Mouse (Mus musculus): Measurements from ENCODE around the gene Fign. TPM values are rescaled to one million over a fixed set of nuclear protein-coding genes. Genes with fewer than 3 reads are reported as not detected.

The Fign gene
- polyA plus RNA-seq (2015; fragmentation: Nextera tagmentation; extraction: Ambion mirVana): 4.6 and 5.2 TPM in 2 replicates

DNA sequence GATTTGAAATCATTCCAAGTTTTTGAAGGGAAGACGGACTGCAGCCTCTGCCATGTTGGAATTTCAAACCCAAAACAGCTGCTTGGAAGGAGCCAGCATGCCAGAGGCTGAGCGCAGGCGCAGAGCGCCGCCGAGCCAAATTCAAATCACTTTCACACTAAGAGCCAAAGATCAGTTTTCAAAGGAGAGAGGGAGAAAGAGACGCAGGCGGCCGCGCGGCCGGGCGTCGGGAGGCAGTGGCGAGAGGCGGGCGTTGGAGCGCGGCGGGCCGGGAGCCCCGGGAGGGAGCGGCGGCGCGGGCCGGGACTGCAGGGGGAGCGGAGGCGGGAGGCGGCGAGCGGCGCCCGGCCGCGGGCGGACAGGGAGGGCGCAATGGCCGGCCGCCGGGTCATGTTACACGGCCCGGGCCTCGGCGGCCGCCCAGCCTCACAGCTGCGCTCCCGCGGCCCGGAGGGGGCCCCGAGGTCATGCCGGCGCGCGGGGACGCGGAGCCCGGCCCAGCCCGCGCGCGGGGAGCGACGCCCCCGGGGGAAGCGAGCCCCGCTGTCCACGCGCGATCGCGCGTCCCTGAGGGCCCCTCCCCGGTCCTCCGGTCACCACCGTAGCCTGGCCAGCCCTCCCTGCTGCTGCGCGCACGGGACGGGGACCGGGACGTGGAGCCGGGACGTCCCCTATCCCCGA, at the start of gene Fign:
TSS of gene Fign (minus strand) at position 102 of the 681 bp plus-strand sequence.
- WGBS: under 1% methylated on average over 63 of the region's 85 CpGs
- Histone ChIP-seq H3K4me2 (ENCODE audit: low read depth, low read length) (peak within 1 kb of the TSS; percentile 87), H3K27ac (ENCODE audit: low read length) (peak within 1 kb of the TSS; percentile 97), H3K4me3 (ENCODE audit: low read length) (peak within 1 kb of the TSS; percentile 78), H3K4me1 (replicated peaks; ENCODE audit: control insufficient read depth, insufficient read depth, low read length) (peaks cover 3% of the 10 kb centered on the region; the same call in 1 of the 2 replicates), H3K27me3 (ENCODE audit: control insufficient read depth, insufficient read depth, low read depth, low read length) (no peaks in the 10 kb centered on the region), H3K9me3 (ENCODE audit: control insufficient read depth, low read length) (no peaks in the 10 kb centered on the region), H3K9ac (ENCODE audit: low read length) (peak within 1 kb of the TSS; percentile 89), H3K36me3 (ENCODE audit: control insufficient read depth, insufficient read depth, low read length) (no peaks in the 10 kb centered on the region)
- ATAC-seq (ENCODE audit: low read depth): peak; percentile 91

DNA sequence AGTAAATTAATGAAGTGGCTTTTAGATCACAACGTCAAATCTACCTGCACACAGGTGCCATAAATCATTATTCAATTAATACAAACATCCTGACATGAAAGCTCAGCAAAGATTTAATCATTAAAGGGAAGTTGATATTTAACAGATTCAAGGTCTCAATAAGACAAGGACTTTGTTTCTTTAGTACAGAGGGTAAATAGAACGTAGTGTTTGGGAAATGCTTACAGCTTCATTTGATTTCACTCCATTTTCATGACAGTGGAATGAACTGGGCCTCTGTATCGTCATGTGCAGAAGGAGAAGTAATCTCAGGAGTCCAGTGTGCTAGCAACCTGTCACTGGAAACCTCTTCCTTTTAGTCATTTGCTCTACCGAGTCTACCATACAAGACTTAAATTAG, 35.8 kb upstream of the Fign start:
- Histone ChIP-seq H3K4me1 (replicated peaks; ENCODE audit: control insufficient read depth, insufficient read depth, low read length) (no peaks in the 10 kb centered on the region), H3K4me3 (ENCODE audit: low read length) (no peak overlapping the region), H3K36me3 (ENCODE audit: control insufficient read depth, insufficient read depth, low read length) (no peaks in the 10 kb centered on the region), H3K27ac (ENCODE audit: low read length) (no peak overlapping the region), H3K9ac (ENCODE audit: low read length) (no peak overlapping the region), H3K9me3 (ENCODE audit: control insufficient read depth, low read length) (no peaks in the 10 kb centered on the region), H3K4me2 (ENCODE audit: low read depth, low read length) (no peak overlapping the region), H3K27me3 (ENCODE audit: control insufficient read depth, insufficient read depth, low read depth, low read length) (no peaks in the 10 kb centered on the region)
- WGBS: 48% methylated on average over 4 of the region's 4 CpGs
- ATAC-seq (ENCODE audit: low read depth): no peak

DNA sequence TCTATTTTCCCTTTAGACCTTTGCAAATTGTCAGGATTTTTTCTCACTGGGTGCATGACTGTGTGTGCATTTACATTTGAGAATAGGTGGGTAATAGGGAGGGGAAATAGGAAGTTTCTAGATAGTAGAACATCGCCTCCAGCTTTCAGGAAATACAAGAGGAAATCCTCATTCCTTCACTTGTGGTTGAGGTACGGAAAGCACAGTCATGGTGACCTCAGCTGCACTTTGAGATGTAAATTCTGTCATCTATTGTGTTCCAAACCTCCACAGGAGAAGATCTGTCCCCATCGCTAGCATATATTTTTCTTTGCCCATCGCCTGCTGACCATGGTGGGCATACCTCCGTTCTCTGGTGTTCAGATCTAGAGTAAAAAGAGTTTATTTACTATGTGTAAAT, 22.7 kb upstream of the Fign start:
- Histone ChIP-seq H3K9me3 (ENCODE audit: control insufficient read depth, low read length) (no peaks in the 10 kb centered on the region), H3K27ac (ENCODE audit: low read length) (no peak overlapping the region), H3K4me2 (ENCODE audit: low read depth, low read length) (no peak overlapping the region), H3K27me3 (ENCODE audit: control insufficient read depth, insufficient read depth, low read depth, low read length) (no peaks in the 10 kb centered on the region), H3K9ac (ENCODE audit: low read length) (no peak overlapping the region), H3K4me3 (ENCODE audit: low read length) (no peak overlapping the region), H3K36me3 (ENCODE audit: control insufficient read depth, insufficient read depth, low read length) (no peaks in the 10 kb centered on the region), H3K4me1 (replicated peaks; ENCODE audit: control insufficient read depth, insufficient read depth, low read length) (no peaks in the 10 kb centered on the region)
- no peak for ATAC-seq (ENCODE audit: low read depth)
- WGBS: 87% methylated on average over 5 of the region's 5 CpGs

DNA sequence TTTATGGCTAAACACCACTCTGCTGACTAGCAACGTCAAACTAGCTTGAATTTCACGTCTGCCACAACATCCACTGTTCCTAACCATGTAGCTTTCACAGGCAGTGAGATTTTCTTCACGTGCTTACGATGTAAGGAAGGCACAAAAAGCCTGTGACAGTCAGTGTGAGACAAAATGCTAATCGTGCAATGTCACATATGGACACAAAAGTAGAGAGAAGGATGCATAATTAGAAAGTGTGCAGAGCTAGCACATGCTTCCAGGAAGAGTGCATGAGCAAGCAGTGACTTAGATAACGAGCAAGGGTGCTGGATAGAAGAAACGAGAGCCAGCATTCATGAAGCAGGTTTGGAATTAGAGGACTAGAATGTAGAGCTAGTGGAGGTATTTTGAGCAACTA, 18.8 kb upstream of the Fign start:
- no peak overlapping the region for H3K9ac ChIP-seq (ENCODE audit: low read length)
- H3K4me1 ChIP-seq (replicated peaks; ENCODE audit: control insufficient read depth, insufficient read depth, low read length): no peaks in the 10 kb centered on the region
- H3K27ac ChIP-seq (ENCODE audit: low read length): no peak overlapping the region
- no peak overlapping the region for H3K4me3 ChIP-seq (ENCODE audit: low read length)
- H3K9me3 ChIP-seq (ENCODE audit: control insufficient read depth, low read length): no peaks in the 10 kb centered on the region
- H3K4me2 ChIP-seq (ENCODE audit: low read depth, low read length): no peak overlapping the region
- no peaks in the 10 kb centered on the region for H3K36me3 ChIP-seq (ENCODE audit: control insufficient read depth, insufficient read depth, low read length)
- no peaks in the 10 kb centered on the region for H3K27me3 ChIP-seq (ENCODE audit: control insufficient read depth, insufficient read depth, low read depth, low read length)
- WGBS: 66% methylated on average over 7 of the region's 7 CpGs
- ATAC-seq (ENCODE audit: low read depth): no peak

DNA sequence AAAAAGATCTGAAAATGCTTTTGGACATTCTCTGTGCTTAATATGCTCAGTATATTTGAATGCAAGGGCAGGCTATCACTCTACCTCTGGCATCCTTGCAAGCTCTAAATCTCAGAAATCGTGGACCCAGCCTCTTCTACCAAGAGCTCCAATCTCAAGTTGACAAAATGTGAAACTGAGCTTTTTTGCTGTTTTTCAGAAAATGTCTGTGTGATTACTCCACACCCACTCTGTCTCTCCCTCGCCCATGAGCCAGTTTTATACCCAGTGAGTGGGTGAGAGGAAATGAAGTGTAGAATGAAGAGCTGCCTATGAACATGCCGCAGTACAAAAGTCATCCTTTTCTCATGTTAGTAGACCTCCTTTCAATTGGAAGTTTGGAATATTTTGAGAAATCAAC, 13.3 kb upstream of the Fign start:
- no peak overlapping the region for H3K9ac ChIP-seq (ENCODE audit: low read length)
- WGBS: 49% methylated on average over 3 of the region's 3 CpGs
- H3K36me3 ChIP-seq (ENCODE audit: control insufficient read depth, insufficient read depth, low read length): no peaks in the 10 kb centered on the region
- no peaks in the 10 kb centered on the region for H3K27me3 ChIP-seq (ENCODE audit: control insufficient read depth, insufficient read depth, low read depth, low read length)
- no peak for ATAC-seq (ENCODE audit: low read depth)
- H3K4me1 ChIP-seq (replicated peaks; ENCODE audit: control insufficient read depth, insufficient read depth, low read length): no peaks in the 10 kb centered on the region
- no peak overlapping the region for H3K4me2 ChIP-seq (ENCODE audit: low read depth, low read length)
- no peaks in the 10 kb centered on the region for H3K9me3 ChIP-seq (ENCODE audit: control insufficient read depth, low read length)
- H3K4me3 ChIP-seq (ENCODE audit: low read length): no peak overlapping the region
- H3K27ac ChIP-seq (ENCODE audit: low read length): no peak overlapping the region

DNA sequence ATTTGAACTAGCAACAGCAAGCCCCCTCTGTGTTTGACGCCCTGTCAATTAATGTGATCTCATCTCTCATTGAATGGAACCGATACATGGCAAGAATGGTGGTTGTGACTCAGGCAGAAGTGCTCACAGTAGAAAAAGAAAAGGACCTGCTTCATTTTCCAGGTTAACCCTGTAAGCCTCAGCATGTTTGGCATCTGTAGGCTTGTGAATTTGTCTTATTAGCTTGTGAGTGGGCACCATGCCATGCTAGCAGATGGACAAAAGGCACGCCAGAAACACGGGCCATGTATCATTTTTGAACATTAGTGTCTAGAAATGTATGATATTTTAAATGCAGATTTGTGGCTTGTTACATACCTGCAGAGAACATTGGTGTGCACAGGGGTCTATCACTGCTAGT, 12.0 kb upstream of the Fign start:
- 73% methylated on average over 4 of the region's 4 CpGs for WGBS
- ATAC-seq (ENCODE audit: low read depth): no peak
- Histone ChIP-seq H3K9me3 (ENCODE audit: control insufficient read depth, low read length) (no peaks in the 10 kb centered on the region), H3K27me3 (ENCODE audit: control insufficient read depth, insufficient read depth, low read depth, low read length) (no peaks in the 10 kb centered on the region), H3K4me1 (replicated peaks; ENCODE audit: control insufficient read depth, insufficient read depth, low read length) (no peaks in the 10 kb centered on the region), H3K4me3 (ENCODE audit: low read length) (no peak overlapping the region), H3K4me2 (ENCODE audit: low read depth, low read length) (no peak overlapping the region), H3K27ac (ENCODE audit: low read length) (no peak overlapping the region), H3K9ac (ENCODE audit: low read length) (no peak overlapping the region), H3K36me3 (ENCODE audit: control insufficient read depth, insufficient read depth, low read length) (no peaks in the 10 kb centered on the region)

DNA sequence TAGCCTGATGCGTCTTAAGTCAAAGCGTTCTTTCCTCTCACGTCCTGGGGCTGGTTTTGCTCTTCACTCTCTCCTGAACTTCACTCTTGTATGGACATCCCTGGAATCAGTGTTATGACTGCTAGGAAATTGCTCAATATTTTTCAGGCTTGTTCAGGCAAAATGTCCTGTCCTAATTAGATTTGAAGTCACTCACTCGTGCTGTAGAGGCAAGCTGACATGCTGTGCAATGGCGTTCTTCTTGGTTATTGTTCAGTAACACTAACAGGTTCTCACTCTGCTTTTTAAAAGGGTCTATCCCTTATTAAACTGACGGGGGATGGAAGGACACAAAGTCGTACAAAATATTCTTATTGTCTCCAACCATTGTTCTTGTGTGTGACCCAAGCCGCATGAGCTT, 10.2 kb upstream of the Fign start:
- 83% methylated on average over 8 of the region's 8 CpGs for WGBS
- Histone ChIP-seq H3K27me3 (ENCODE audit: control insufficient read depth, insufficient read depth, low read depth, low read length) (no peaks in the 10 kb centered on the region), H3K4me3 (ENCODE audit: low read length) (no peak overlapping the region), H3K4me2 (ENCODE audit: low read depth, low read length) (no peak overlapping the region), H3K27ac (ENCODE audit: low read length) (no peak overlapping the region), H3K9ac (ENCODE audit: low read length) (no peak overlapping the region), H3K9me3 (ENCODE audit: control insufficient read depth, low read length) (no peaks in the 10 kb centered on the region), H3K36me3 (ENCODE audit: control insufficient read depth, insufficient read depth, low read length) (no peaks in the 10 kb centered on the region), H3K4me1 (replicated peaks; ENCODE audit: control insufficient read depth, insufficient read depth, low read length) (no peaks in the 10 kb centered on the region)
- ATAC-seq (ENCODE audit: low read depth): no peak

DNA sequence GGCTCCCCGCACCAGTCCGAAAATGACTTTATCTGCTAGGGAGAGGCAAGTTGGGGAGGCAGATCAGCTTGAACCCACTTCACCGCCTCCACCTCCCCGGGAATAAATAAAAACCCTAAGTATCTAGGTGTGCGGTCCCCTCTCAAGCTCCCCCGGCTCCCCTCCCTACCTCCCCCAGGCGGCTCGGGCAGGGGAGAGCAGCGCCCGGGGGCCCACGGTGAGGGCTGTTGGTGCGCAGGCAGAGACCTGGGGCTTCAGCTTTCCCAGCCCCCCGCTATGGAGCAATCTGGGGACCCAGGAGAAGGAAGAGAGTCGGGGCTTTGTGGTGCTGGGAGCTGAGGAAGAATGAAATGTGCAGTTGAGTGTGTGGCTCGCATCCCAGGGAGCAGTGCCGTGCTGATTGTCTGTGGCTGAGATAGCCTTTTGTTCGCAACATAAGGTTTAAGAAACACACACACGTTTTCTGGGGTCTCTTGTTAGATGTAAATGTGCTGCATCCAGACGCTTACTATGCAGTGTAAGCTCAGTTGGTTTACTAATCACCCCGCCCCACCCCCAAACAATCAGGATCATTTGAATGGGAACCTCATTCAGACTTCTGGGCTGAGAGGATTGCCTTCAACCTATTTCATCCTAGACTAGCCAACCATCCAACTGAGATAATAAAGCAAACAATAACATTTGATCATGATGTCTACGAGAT, 931 bp upstream of the Fign start:
- Histone ChIP-seq H3K27me3 (ENCODE audit: control insufficient read depth, insufficient read depth, low read depth, low read length) (no peaks in the 10 kb centered on the region), H3K4me1 (replicated peaks; ENCODE audit: control insufficient read depth, insufficient read depth, low read length) (peaks cover 3% of the 10 kb centered on the region; the same call in 1 of the 2 replicates), H3K36me3 (ENCODE audit: control insufficient read depth, insufficient read depth, low read length) (no peaks in the 10 kb centered on the region), H3K4me3 (ENCODE audit: low read length) (peak overlapping the region; percentile 78), H3K9me3 (ENCODE audit: control insufficient read depth, low read length) (no peaks in the 10 kb centered on the region), H3K4me2 (ENCODE audit: low read depth, low read length) (peak overlapping the region; percentile 87), H3K27ac (ENCODE audit: low read length) (peak overlapping the region; percentile 97), H3K9ac (ENCODE audit: low read length) (peak overlapping the region; percentile 89)
- peak; percentile 82 for ATAC-seq (ENCODE audit: low read depth)
- 3% methylated on average over 21 of the region's 21 CpGs for WGBS

DNA sequence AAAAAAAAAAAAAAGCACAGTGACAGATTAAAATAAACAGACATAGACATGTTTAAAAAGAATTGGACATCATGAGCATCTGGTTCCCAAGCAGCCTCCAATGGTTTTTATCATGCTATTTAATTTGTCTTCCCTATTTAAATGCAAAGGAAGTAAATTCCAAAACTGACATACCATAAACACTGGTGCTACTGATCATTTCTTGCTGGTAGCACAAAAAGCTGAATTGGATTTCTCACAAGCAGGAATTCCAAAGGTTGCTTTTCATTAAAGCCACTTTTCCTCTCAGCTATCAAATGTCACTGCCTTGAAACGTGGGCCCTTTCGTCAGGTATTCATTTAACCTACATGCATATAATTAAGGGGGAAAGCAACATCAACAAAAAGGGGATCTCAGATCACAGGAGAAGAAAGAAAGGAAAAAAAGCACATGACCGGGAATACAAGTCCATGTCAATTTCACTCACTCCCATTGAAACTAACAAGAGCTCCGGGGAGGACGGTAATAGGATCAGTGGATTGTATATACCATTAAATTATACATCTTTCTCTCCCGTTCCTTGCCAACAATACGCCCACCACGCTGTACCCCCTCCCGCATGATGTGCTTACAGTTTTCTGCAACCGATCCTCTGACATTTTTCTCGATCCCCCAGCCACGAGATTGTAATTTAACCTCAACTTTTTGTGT, 972 bp downstream of the Fign start:
- WGBS: under 1% methylated on average over 12 of the region's 12 CpGs
- Histone ChIP-seq H3K4me3 (ENCODE audit: low read length) (peak overlapping the region; percentile 78), H3K36me3 (ENCODE audit: control insufficient read depth, insufficient read depth, low read length) (no peaks in the 10 kb centered on the region), H3K27me3 (ENCODE audit: control insufficient read depth, insufficient read depth, low read depth, low read length) (no peaks in the 10 kb centered on the region), H3K9ac (ENCODE audit: low read length) (peak overlapping the region; percentile 89), H3K27ac (ENCODE audit: low read length) (peak overlapping the region; percentile 97), H3K4me2 (ENCODE audit: low read depth, low read length) (peak overlapping the region; percentile 87), H3K4me1 (replicated peaks; ENCODE audit: control insufficient read depth, insufficient read depth, low read length) (peaks cover 3% of the 10 kb centered on the region; the same call in 1 of the 2 replicates), H3K9me3 (ENCODE audit: control insufficient read depth, low read length) (no peaks in the 10 kb centered on the region)
- no peak for ATAC-seq (ENCODE audit: low read depth)
